Mouse (Mus musculus): ENCODE measurements around the gene Pilrb1. TPM values are rescaled to one million over a fixed set of nuclear protein-coding genes. Genes with fewer than 3 reads are reported as not detected.

The Pilrb1 gene
- polyA plus RNA-seq, 1 experiment from 2014 or later, result 2.8 TPM

GRCm38 (mm10) chr5:137830238-137830637 is 27.7 kb downstream of the Pilrb1 start:
- DNase-seq (ENCODE audit: low spot score), result no peak

- DNase-seq (ENCODE audit: low spot score), result no peak
Measured at GRCm38 (mm10) chr5:137828694-137829093, 29.2 kb downstream of the Pilrb1 start.

GRCm38 (mm10) chr5:137826421-137826820 is 31.5 kb downstream of the Pilrb1 start:
- DNase-seq (ENCODE audit: low spot score), result no peak

- no peak for DNase-seq (ENCODE audit: low spot score)
Measured at GRCm38 (mm10) chr5:137825971-137826370, 31.9 kb downstream of the Pilrb1 start.

GRCm38 (mm10) chr5:137825030-137825429 is 32.9 kb downstream of the Pilrb1 start:
- no peak for DNase-seq (ENCODE audit: low spot score)

- DNase-seq (ENCODE audit: low spot score), result no peak
Measured at GRCm38 (mm10) chr5:137823455-137824045, 34.4 kb downstream of the Pilrb1 start.

- DNase-seq (ENCODE audit: low spot score), result no peak
Measured at GRCm38 (mm10) chr5:137822602-137823001, 35.3 kb downstream of the Pilrb1 start.

GRCm38 (mm10) chr5:137822126-137822525 is 35.8 kb downstream of the Pilrb1 start:
- no peak for DNase-seq (ENCODE audit: low spot score)

GRCm38 (mm10) chr5:137817466-137818222 is 40.3 kb downstream of the Pilrb1 start:
- no peak for DNase-seq (ENCODE audit: low spot score)

- no peak for DNase-seq (ENCODE audit: low spot score)
Measured at GRCm38 (mm10) chr5:137808316-137808715, 49.6 kb downstream of the Pilrb1 start.

- DNase-seq (ENCODE audit: low spot score), result no peak
Measured at GRCm38 (mm10) chr5:137806158-137806557, 51.7 kb downstream of the Pilrb1 start.

Other genes with a start within 250 kb of the Pilrb1 start
- 18.6 and 21.1 TPM in 2 replicates for gene Pcolce, start 244.3 kb downstream of the Pilrb1 start, polyA plus RNA-seq (2015; fragmentation: Nextera tagmentation; extraction: Ambion mirVana)
- gene Fbxo24, start 229.1 kb downstream of the Pilrb1 start, polyA plus RNA-seq (2015; fragmentation: Nextera tagmentation; extraction: Ambion mirVana), result 0.05 and 0.14 TPM in 2 replicates
- gene Lrch4, start 229.0 kb downstream of the Pilrb1 start, polyA plus RNA-seq (2015; fragmentation: Nextera tagmentation; extraction: Ambion mirVana), result 201 and 205 TPM in 2 replicates
- gene Gm20605, start 228.9 kb downstream of the Pilrb1 start, polyA plus RNA-seq (2015; fragmentation: Nextera tagmentation; extraction: Ambion mirVana), result 16.7 and 20.8 TPM in 2 replicates
- gene Sap25, start 216.8 kb downstream of the Pilrb1 start, polyA plus RNA-seq (2015; fragmentation: Nextera tagmentation; extraction: Ambion mirVana), result 30.0 and 32.9 TPM in 2 replicates
- gene Irs3, start 212.4 kb downstream of the Pilrb1 start, polyA plus RNA-seq (2015; fragmentation: Nextera tagmentation; extraction: Ambion mirVana), result 0.09 TPM in 1 of 2 replicates, not detected in the other
- 109 and 142 TPM in 2 replicates for gene Agfg2, start 173.4 kb downstream of the Pilrb1 start, polyA plus RNA-seq (2015; fragmentation: Nextera tagmentation; extraction: Ambion mirVana)
- 7.2 and 8.8 TPM in 2 replicates for gene Nyap1, start 116.5 kb downstream of the Pilrb1 start, polyA plus RNA-seq (2015; fragmentation: Nextera tagmentation; extraction: Ambion mirVana)
- 353 and 419 TPM in 2 replicates for gene Tsc22d4, start 112.4 kb downstream of the Pilrb1 start, polyA plus RNA-seq (2015; fragmentation: Nextera tagmentation; extraction: Ambion mirVana)
- gene Ppp1r35, start 79.3 kb downstream of the Pilrb1 start, polyA plus RNA-seq (2015; fragmentation: Nextera tagmentation; extraction: Ambion mirVana), result 69.4 and 69.6 TPM in 2 replicates
- gene Mepce, start 70.5 kb downstream of the Pilrb1 start, polyA plus RNA-seq (2015; fragmentation: Nextera tagmentation; extraction: Ambion mirVana), result 13.1 and 17.2 TPM in 2 replicates
- gene Zcwpw1, start 70.3 kb downstream of the Pilrb1 start, polyA plus RNA-seq (2015; fragmentation: Nextera tagmentation; extraction: Ambion mirVana), result 17.7 and 18.6 TPM in 2 replicates
- 1.4 and 1.8 TPM in 2 replicates for gene Pilra, start 21.8 kb downstream of the Pilrb1 start, polyA plus RNA-seq (2015; fragmentation: Nextera tagmentation; extraction: Ambion mirVana)
- 1.6 and 1.8 TPM in 2 replicates for gene Pilrb2, start 13.7 kb upstream of the Pilrb1 start, polyA plus RNA-seq (2015; fragmentation: Nextera tagmentation; extraction: Ambion mirVana)
- gene Cyp3a13, start 63.5 kb upstream of the Pilrb1 start, polyA plus RNA-seq (2015; fragmentation: Nextera tagmentation; extraction: Ambion mirVana), result 0.22 and 0.26 TPM in 2 replicates
- gene Gjc3, start 105.0 kb upstream of the Pilrb1 start, polyA plus RNA-seq (2015; fragmentation: Nextera tagmentation; extraction: Ambion mirVana), result not detected in 2 replicates
- gene Azgp1, start 123.4 kb upstream of the Pilrb1 start, polyA plus RNA-seq (2015; fragmentation: Nextera tagmentation; extraction: Ambion mirVana), result 0.15 and 0.27 TPM in 2 replicates
- not detected in 2 replicates for gene Smok3a, start 163.2 kb upstream of the Pilrb1 start, polyA plus RNA-seq (2015; fragmentation: Nextera tagmentation; extraction: Ambion mirVana)
- gene Smok3b, start 163.3 kb upstream of the Pilrb1 start, polyA plus RNA-seq (2015; fragmentation: Nextera tagmentation; extraction: Ambion mirVana), result not detected in 2 replicates
- gene Smok3c, start 195.1 kb upstream of the Pilrb1 start, polyA plus RNA-seq (2015; fragmentation: Nextera tagmentation; extraction: Ambion mirVana), result not detected in 2 replicates
- 8.5 and 8.6 TPM in 2 replicates for gene Zkscan1, start 227.0 kb upstream of the Pilrb1 start, polyA plus RNA-seq (2015; fragmentation: Nextera tagmentation; extraction: Ambion mirVana)

Measured in thymus, postnatal 0 days (tissue).